Mouse (Mus musculus) liver, adult 2 months (tissue): ENCODE data around the gene Amigo1.

Experiments
- CTCF ChIP-seq: fragments of 200-500 bp; IDR thresholded peaks from 2 replicates; pipeline ENCODE4 v1.5.1; 2011; ENCODE audit warnings: low read depth, low read length, control low read depth
- POLR2A ChIP-seq: fragments of 200-500 bp; IDR thresholded peaks from 2 replicates; pipeline ENCODE4 v1.6.1; 2011; ENCODE audit warnings: low read length, control low read depth; ENCODE audit not compliant: insufficient read depth; ENCODE audit errors: extremely low read depth

GRCm38 (mm10) chr3:108227521-108227920 is 41.4 kb downstream of the Amigo1 start:
- no peak for TF ChIP-seq CTCF
- TF ChIP-seq POLR2A = no peak
